Mouse (Mus musculus): ENCODE measurements around the gene Vstm4. TPM values are rescaled to one million over a fixed set of nuclear protein-coding genes. Genes with fewer than 3 reads are reported as not detected.

The Vstm4 gene
- 1 to 10 TPM; 6.2 to 6.3 TPM for total RNA-seq (2021)
- long read RNA-seq, transcript Vstm4-201 (8 exons, 2,745 nt): major isoform, 11 of 12 reads
- long read RNA-seq, partial matches to known transcripts: 0 of 12 reads
- long read RNA-seq, other reads (novel, unspliced or antisense): 1 of 12 reads

DNA sequence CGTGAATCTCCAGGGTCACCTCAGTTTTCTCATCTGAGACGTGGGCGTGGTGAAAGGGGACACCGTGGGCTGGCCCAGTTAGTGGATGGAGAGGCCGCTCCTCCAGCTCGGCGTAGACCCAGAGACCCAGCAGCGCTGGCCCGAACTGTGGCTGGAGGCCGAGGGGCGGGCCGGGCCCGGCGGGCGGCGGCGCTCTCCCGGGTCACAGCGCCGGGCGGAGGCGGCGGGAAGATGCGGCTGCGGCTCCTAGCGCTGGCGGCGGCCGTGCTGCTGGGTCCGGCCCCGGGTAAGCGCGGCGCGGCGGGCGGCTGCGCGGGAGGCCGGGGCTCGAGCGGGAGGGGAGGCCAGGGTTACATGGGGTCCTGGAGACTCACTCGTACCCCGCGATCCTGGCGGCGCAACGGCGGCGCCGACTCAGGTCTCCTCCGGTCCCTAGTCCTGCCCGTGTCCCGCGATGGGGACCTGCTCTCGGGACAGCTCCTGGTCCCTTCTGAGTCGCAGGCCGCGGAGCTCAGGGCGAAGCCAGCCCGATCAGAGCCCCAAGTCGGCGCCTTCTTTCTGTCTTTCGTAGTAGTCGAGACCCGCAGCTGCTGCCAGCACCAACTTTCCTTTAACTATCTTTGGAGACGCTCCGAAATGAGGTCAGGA, at the start of gene Vstm4:
Vstm4 (plus strand) TSS at position 76 of the 648 bp plus-strand sequence.
- peak; percentile 58 to 67 for DNase-seq (ENCODE audit: low spot score in 2 of 2)

DNA sequence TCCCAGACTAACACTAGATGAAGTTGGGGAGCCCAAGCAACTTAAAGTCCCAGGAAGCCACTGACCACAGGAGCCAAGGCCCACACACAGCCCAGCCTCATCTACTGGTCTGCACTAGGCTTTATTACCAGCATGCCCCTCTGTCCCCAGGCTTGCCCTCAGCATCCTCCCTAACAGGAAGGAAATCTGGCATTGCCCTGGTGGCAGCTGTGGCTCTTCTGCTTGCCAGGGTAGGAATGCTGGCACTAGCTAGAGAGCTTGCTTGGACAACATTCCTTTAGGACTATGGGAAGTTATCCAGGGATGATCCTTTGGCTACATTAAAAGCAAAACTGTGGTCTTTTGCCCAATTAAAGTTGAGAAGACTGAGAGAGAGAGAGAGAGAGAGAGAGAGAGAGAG, 46.4 kb upstream of the Vstm4 start:
- no peak for DNase-seq (ENCODE audit: low spot score in 2 of 2)

DNA sequence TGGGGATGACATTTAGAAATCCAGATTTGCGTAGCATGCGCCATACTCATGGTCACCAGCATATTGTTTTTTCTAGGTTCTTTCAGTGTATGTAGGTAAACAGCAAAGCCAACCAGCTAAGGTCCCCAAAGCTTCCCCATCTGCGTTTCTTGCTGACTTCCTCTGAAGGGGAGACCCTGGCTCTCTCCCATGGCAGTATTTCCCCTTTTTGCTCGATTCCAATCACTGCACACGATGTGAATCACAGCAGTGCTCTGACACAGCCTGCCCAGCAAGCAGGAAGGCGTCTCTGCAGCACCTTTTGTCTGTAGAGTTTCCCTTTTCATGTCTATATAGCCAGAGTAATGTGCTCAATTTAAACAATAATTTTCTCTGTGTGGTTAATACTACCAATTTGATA, 44.1 kb upstream of the Vstm4 start:
- no peak for DNase-seq (ENCODE audit: low spot score in 2 of 2)

DNA sequence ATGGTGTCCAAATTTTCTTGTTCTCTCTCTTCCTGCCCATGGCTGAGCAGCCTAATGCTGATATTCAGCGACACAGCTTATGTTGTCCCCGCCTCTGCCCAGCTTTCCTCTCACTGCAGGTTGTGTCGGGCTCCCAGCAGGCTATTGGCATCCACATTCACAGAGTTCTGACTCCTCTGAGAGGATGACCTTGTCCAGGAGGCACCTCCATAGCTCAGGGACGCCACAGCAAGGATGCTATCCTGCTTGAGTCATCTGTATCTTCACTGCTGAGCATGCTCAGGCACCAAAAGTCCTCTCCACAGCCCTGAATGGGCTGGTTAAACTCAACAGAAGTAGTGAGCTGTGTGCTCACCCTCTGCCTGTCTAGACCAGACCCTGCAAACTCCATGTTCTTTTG, 41.6 kb upstream of the Vstm4 start:
- DNase-seq (ENCODE audit: low spot score in 2 of 2): no peak

DNA sequence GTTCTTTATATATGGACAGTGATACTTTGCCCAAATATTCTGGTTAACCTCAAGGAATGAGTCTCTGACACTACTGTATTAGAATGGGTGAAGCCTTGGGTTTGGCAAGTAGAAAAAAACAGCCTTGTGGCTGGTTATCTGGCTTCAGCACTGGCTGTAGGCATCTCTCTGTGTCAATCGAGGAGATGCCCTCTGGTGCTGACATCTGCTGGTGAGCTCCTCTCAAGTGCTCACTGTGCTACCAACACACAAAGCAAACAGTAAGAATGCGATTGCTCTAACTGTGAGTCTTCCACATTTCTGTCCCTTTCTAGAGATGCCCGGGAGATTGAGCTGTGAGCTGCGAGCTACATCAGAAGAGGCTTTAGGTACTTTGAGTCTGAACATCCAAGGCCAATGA, 40.0 kb upstream of the Vstm4 start:
- no peak for DNase-seq (ENCODE audit: low spot score in 2 of 2)

DNA sequence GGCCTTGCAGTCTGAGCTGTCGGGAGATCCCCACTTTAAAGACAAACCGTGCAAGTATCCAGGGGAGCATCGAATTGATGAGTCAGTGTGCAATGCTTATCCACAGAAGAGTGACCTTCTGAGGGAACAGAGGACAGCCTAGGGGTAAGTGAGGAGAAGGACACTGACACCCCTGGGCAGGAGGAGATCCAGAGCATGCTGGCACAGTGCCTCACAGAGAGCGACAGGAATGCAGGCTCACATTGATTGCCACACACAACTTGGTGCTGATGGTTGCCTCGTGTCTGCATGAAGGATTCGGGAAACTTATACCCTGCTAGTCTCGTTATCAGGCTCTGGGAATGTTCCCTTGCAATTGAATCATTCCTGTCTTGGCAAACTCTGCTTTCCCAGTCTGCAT, 39.3 kb upstream of the Vstm4 start:
- DNase-seq (ENCODE audit: low spot score in 2 of 2): no peak

DNA sequence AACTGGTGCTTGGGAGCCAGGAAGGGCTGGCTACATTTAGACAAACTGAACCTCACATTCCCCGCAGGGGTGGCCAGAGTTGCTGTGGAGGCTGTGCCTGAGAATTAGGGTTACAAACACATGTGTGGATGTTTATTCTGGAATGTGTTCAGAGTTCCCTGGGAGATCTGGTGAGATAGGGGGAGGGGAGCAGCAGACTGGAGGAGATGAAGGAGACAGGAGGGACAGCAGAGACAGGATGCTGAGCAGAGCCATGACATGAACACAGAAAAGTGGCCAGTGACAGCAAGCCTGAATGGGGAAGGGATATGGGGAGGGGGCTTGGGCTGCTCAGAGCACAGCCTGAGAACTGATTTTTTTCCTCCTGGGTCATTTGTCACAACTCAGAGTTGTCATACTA, 37.3 kb upstream of the Vstm4 start:
- DNase-seq (ENCODE audit: low spot score in 2 of 2): no peak

DNA sequence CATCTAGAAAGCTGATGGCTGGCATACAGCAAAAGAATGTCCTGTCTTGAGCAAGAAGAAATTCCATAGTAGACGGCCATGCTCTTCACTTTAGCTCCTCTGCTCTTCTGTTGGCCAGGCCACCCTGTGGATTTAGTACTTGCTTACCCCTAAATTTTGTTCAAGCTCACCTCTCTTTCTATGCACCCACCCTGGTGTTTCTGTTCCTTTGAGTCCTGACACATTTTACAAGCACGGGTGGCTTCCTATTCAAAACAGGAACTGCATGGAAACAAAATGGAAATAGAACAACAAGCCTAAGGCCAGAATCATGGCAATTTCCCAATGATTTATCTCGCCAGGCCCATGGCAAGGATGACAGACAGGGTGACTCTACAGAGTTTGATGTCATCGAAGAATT, 33.7 kb upstream of the Vstm4 start:
- DNase-seq (ENCODE audit: low spot score in 2 of 2): no peak

DNA sequence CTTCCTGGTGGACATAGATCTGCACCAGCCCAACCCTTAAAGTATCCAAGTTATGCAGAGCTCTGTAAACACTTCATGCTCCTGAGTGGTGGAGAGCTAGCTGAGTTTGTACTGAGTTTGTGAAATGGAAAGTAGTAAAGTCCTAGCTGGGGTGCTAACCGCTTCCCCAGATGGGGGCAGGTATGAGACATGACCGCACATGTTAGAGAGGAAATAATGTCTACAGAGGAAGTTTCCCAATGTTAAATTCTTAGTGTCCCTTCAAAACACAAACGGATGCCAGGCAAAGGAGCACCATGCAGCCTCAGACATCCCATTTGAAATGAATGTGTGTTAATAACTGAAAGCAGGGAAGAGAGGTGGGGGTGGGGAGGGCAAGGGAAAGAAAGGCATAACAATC, 32.7 kb upstream of the Vstm4 start:
- DNase-seq (ENCODE audit: low spot score in 2 of 2): no peak

DNA sequence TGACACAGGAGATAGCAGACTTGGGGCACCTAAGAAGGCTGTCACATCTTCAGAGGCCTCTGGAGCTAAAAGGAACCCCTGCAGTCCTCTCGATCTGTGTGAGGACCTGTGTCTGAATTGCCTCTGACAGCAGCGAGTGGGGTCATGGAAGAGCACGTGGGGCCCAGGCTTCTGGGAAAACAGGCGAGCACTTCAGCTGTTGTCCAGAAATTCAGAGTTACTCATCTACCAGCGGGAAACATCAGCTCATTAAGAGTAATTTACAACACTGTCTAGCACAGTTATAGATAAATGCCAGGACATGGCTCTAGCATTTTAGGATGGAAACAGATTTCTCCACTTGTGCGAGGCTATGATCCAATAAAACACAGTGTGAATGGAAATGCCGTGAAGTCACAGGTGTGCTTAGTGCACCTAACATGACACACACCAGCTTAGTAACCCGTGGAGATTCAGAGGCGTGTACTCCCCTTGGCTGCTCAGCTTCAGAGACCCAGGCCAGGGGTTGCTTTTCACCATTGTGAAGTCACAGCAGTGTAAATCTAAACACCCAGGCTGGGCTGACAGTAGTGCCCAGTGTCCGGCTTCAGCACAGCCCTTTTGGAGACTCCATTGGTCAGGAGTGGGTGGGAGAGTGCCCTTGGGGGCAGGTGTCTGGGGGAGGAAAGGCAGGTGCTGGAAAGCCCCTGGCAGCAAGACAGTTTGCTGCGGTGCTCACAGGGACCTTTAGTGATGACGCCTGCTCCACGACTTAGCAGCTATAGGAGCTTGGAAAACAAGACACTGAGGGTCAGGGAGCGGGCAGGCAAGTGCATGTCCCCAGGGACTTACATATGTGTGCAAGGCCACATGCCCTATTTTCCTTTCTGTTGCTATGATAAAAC, 32.0 kb upstream of the Vstm4 start:
- no peak for DNase-seq (ENCODE audit: low spot score in 2 of 2)

DNA sequence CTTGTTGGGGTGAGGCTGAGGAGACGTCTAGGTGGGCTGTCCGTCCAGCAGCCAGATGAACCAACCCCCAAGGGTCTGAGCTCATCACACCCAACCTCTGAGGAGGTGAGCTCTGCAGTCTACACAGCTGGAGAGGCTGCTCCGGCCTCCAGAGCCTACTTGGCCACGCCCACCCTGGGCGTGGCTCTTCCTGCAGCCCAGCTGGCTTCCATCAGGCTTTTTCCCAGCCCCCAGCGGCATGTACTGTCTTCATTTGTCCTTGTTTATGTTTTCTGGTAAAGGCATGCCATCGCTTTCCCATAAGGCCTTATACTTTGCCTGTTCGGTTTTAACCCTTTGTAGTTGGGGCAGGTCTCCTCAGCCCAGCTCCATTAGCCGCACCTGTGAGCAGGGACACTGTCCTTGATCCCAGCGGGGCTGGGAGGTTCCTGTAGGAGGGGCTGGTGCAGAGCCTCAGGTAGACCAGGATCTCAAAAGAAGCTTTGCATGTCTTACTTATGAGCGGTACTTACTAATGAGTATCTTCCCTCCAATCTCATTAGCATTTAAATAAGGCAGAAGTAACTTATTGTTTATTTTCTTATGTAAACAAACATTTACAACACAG, 31.0 kb upstream of the Vstm4 start:
- DNase-seq (ENCODE audit: low spot score in 2 of 2): no peak

DNA sequence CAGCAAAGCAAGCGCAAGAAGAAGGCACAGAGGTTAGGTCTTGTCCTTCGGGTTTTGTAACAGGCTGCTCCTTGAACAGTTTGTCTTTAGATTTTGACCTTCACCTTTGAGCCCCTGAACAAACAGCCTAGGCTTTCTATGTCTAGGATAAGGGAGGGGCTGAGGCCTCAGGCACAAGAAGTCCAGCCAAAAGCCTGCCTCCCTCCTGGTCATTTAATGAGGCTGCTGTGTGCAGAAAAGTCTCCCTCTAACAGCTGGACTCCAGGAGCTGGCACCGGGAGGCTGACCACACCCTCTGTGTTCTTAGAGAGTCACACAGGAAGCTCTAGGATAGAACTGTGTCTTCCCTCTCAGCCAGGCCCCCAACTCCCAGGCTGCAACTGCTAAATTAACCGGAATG, 29.4 kb upstream of the Vstm4 start:
- DNase-seq (ENCODE audit: low spot score in 2 of 2): no peak

DNA sequence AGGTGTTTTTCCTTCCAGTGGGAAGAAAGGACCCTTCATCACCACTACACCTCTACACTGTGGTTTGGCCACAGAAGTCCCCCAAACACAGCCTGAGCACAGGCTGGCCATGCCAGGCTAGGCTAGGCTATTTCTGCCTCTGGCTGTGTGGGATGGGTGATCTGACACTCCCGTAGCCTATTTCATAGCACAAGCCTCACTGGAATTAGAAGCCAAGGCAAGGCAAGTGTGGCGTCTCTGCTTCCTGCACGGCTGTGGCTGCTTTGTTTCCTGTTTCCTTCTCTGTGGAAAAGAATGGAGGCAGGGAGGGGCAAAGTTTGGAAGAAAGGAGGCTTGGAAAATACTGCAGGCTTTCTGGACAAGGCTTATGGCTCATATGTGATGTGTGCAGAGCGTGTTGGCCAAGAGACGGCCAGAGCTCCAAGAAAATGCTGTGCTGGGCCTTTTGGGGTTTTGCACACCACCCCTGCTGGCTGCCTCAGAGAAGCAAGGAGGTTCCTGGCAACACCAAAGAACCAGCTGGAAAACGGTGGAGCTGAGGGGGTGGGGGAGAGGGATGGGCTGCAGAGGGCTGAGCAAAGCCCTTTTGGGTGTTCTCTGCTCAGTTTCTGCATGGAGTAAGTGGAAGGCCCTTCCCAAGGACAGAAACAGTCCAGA, 28.4 kb upstream of the Vstm4 start:
- peak in 1 of 2 experiments; percentile 17 for DNase-seq (ENCODE audit: low spot score in 2 of 2)

DNA sequence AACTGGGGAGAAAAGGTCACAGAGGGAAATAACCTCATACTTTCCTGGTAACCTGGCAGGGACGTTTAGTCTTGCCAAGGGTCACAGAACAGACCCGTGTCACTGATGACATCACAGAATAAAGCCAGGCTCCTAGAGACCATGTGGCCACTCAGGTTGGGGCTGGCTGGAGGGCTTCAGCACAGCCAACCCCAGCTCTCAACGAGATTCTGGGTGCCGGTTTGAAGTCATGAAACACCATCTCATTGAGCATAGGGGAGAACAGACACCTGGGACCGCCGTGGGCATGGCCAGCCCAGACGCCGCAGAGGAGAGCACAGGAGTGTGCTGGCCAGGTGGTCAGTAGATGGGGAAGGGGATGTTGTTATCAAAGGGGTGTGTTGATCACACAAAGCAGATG, 22.7 kb upstream of the Vstm4 start, which contains the start of gene Fam170b:
Fam170b (plus strand) TSS at position 116 of the 400 bp plus-strand sequence.
- no peak for DNase-seq (ENCODE audit: low spot score in 2 of 2)

DNA sequence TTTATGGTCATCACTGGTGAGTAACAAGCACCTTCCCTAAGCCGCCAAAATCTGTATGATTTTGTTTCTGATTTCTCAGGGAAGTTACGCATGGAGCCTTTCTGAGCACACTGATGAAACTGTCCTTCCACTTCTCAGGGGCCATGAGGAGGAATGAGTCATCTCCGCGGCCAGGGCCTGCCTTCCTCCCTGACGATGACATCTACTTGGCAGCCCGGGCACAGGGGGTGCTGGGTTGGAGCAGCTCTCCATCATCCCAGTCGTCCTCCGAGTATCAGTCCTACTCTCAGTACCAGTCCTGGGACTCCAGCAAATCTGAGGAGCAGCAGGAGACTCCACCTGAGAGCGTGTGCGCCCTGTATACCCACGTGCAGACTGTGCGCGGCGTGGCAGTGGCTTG, 21.4 kb upstream of the Vstm4 start:
- no peak for DNase-seq (ENCODE audit: low spot score in 2 of 2)

DNA sequence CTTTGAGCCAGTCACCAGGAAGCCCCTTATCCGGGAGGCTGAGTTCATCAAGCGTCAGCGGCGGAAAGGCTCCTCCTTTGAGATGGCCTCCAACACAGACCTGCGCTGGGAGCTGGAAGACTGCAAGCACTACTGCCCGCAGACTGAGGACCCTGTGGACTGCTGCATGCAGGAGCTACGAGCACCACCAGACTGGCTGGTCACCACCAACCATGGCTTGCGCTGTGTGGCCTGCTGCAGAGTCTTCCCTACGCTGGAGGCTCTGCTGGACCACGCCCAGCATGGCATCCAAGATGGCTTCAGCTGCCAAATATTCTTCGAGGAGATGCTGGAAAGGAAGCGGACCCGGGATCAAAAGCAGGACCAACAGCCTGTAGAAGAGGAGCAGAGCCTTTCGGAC, 21.0 kb upstream of the Vstm4 start:
- no peak for DNase-seq (ENCODE audit: low spot score in 2 of 2)

DNA sequence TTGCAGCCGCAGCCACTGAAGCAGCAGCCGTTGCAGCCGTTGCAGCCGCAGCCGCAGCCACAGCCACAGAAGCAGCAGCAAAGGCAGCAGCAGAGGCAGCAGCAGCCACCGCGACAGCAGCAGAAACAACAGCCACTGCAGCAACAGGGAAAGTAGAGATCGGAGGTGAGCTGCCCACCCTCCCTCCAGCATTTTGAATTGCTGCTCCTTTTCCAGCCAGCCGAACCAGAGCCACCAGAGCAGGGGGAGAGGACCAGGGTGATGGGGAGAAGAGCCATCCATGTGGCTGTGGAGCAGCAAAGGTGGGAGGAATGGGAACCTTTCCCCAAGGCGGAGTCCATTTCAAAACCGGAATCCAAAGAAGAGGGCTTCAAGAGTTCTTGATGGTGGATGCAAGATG, 20.4 kb upstream of the Vstm4 start:
- DNase-seq (ENCODE audit: low spot score in 2 of 2): no peak

DNA sequence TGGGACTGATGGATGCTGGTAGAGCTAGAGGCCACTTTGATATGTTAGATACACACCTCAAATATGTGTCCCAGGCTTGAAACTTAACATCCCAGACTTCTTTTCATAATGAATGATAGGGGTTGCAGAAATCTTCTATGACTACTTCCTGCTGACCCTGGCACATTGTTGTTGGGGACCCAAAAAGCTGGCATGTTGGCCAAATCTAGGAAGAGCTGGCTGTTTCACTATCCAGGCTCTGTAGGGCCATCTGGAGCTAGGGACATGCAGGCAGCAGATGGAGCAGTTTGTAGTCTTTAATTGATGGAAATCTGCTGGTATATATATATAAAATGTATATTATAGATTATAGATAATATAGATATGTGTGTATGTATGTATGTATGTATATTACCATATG, 14.5 kb upstream of the Vstm4 start:
- no peak for DNase-seq (ENCODE audit: low spot score in 2 of 2)

DNA sequence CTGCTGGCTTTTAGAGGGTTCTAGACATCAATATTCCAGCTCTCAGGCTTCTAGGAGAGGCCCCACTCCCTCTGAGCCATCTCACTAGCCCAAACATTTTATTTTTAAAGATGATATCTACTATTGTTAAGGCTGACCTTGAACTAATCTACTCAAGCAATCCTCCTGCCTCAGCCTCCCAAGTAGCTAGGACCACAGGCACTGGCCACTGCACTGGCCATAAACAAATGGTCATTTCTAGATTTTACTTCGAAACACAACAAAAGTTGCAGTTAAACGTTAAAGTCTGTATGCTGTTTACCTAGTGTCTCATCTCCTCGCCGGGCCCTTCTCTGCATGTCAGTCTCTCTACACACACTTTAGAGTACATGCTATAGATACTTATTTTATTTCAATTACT, 2.5 kb upstream of the Vstm4 start:
- no peak for DNase-seq (ENCODE audit: low spot score in 2 of 2)

DNA sequence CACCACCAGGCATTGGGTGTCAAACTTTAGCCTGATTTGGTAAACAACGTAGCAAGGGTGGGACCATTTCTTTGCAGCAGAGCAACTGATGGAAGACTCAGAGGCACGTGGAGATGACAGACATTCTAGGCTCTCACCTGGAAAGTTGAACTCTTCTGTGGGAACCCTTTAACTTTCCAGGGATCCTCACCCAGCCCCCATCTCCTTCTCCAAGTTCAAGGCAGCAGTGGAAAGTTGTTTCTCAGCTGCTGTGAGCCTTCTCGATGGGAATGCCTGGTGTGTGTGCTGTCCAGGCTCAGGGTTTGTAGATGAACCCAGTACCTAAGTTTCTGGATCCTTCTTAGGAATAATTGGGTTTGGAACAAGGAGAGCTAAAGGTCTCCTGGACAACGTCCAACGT, 310 bp upstream of the Vstm4 start:
- no peak for DNase-seq (ENCODE audit: low spot score in 2 of 2)

DNA sequence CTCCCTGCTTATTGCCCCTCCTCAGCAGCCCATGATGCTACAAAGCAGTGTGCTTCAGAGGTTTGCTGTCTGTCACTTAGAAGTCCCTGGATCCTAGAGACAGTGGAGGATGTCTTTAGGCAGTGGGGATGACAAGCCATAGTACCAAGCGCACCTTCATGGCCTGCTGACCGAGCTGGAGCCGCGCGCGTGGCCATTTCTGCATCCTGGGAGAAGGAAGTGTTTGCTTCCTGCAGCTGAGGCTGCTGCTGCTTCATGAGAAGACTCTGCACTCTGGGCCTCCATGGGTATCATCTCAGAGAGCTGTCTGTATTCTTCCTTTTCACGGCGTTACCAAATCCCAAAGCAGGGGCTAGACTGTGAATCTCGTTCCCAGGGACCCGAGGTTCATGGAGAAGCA, 1.8 kb downstream of the Vstm4 start:
- DNase-seq (ENCODE audit: low spot score in 2 of 2): no peak
